Mouse (Mus musculus) thymus, adult 2 months (tissue): ENCODE measurements at regions not wholly inside any gene's neighbourhood (a gene's known extent, or its start where the extent isn't known, plus 50 kb on each side); places are given as distances from the start of the nearest gene placed in this dataset.

Experiments used
- DNase-seq: peaks from one replicate; pipeline ENCODE4 v3.0.0; 2021
- H3K27ac ChIP-seq: fragments of 200-500 bp; 2 replicates; pipeline ENCODE4 v1.5.1; 2012; ENCODE audit warnings: low read length, control low read depth; ENCODE audit not compliant: control insufficient read depth, insufficient read depth
- H3K27me3 ChIP-seq: fragments of 200-500 bp; 2 replicates; pipeline ENCODE4 v1.6.1; 2012; ENCODE audit warnings: mild to moderate bottlenecking, low read length, moderate library complexity, mixed read lengths; ENCODE audit not compliant: control insufficient read depth, insufficient read depth
- H3K36me3 ChIP-seq: fragments of 200-500 bp; 2 replicates; pipeline ENCODE4 v1.6.1; 2012; ENCODE audit warnings: mild to moderate bottlenecking, low read length, moderate library complexity; ENCODE audit not compliant: control insufficient read depth, insufficient read depth
- H3K4me1 ChIP-seq: fragments of 200-500 bp; replicated peaks from 2 replicates; pipeline ENCODE4 v1.6.1; 2012; ENCODE audit warnings: low read length; ENCODE audit not compliant: control insufficient read depth, insufficient read depth
- H3K4me3 ChIP-seq: fragments of 200-500 bp; 2 replicates; pipeline ENCODE4 v1.5.1; 2012; ENCODE audit warnings: mild to moderate bottlenecking, low read length, control low read depth, moderate library complexity; ENCODE audit not compliant: control insufficient read depth, insufficient read depth
- CTCF ChIP-seq: fragments of 200-500 bp; IDR thresholded peaks from 2 replicates; pipeline ENCODE4 v1.5.1; 2012; ENCODE audit warnings: mild to moderate bottlenecking, control low read depth, low read length, moderate library complexity, borderline replicate concordance; ENCODE audit not compliant: control insufficient read depth, poor library complexity, insufficient read depth; ENCODE audit errors: extremely low read depth
- POLR2A ChIP-seq: fragments of 200-500 bp; IDR thresholded peaks from 2 replicates; pipeline ENCODE4 v1.6.1; 2012; ENCODE audit warnings: mild to moderate bottlenecking, low read length, control low read depth, moderate library complexity; ENCODE audit not compliant: control insufficient read depth, poor library complexity, insufficient read depth; ENCODE audit errors: extremely low read depth
- WGBS: fragments of 180-500 bp; shearing (Covaris S2); methylation state at CpG from one replicate; pipeline ENCODE4 v1.1.7; 2018; 5-methylcytosine and 5-hydroxymethylcytosine counted together

DNA sequence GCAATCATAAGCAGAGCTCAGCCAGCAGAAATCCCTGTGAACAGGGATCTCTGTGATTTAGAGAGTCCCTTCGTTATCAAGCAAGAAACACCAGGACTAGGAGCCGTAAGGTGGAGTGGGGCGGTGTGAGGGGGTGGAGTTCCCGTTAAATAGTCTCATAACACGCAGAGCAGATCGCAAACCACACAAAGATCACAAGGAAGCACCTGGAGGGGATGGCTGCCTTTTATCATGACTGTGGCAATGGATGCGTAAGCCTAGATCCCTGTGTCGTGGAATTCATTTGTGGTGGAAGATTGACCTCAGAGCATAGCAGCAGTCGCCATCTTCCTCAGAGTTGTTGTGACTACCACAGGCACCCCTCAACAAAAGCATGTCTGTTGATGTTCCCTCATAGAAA lies 159.0 kb upstream of the Haao start:
- H3K4me3 ChIP-seq, result no peak overlapping the region
- H3K4me1 ChIP-seq, result peaks cover 65% of the 10 kb centered on the region
- WGBS, result 13% methylated on average over 9 of the region's 9 CpGs
- no peaks in the 10 kb centered on the region for H3K36me3 ChIP-seq
- no peak for DNase-seq
- TF ChIP-seq POLR2A, result no peak
- no peak for TF ChIP-seq CTCF
- no peaks in the 10 kb centered on the region for H3K27me3 ChIP-seq
- no peak overlapping the region for H3K27ac ChIP-seq

DNA sequence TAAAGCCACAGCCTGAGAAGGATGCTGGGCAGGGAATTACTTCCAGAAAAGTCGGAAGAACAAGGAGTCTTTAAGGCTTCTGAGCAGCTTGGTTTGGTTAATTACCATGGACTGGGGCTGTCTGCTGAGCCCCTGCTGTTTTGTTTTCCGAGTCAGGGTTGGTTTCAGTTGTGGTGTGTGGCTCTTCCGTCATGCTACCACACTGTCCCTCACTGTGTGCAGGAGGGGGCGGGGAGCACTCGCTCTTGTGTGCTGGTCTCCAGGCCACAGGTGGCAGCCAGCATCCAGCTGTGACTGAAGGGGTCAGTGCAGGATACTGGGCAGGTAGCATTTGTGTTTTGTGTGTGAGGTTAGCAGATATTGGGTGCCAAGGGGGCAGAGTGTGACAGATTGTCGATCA lies 156.5 kb upstream of the Haao start:
- H3K4me1 ChIP-seq, result peaks cover 46% of the 10 kb centered on the region
- no peak overlapping the region for H3K4me3 ChIP-seq
- TF ChIP-seq POLR2A (no peak), CTCF (no peak)
- H3K27me3 ChIP-seq, result no peaks in the 10 kb centered on the region
- H3K36me3 ChIP-seq, result no peaks in the 10 kb centered on the region
- peak; percentile 56 for DNase-seq
- 3% methylated on average over 6 of the region's 6 CpGs for WGBS
- peak overlapping the region; percentile 74 for H3K27ac ChIP-seq

DNA sequence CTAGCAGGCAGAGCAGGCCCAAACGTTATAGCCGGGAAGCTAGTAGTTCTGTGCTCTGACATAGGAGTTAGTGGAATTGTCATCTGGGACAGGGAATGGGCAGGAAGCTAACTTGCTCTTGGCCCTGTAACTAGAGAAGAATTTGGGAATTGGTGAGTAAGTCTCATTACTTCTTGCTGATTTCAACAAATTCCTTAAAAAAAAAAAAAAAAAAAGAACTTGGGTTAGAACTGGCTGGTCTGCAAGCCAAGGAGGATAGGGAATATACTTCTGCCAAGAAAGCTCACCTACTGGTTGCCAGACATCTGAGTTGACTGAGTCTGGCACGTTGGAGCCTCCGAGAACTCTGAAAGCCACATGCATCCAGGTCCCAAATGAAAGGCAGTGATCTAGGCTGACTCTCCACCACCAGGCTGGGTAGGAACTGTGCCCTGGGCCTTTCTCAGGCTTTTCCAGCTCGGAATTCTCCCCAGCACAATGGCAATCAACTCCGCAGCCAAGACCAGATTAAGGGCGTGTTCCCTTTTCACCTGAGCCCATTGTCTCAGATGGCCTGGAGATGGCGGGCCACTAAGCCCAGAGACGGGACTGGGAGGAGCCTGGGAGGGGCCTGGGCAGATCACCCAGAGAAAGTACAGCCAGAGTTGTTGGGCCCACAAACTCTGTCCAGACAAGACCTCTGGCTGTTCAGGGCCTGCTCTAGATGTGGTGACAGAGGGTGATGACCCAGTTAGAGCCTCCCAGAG lies 155.9 kb upstream of the Haao start:
- no peak for DNase-seq
- H3K4me1 ChIP-seq, result peaks cover 46% of the 10 kb centered on the region
- H3K36me3 ChIP-seq, result no peaks in the 10 kb centered on the region
- 54% methylated on average over 9 of the region's 9 CpGs for WGBS
- H3K4me3 ChIP-seq, result no peak overlapping the region
- H3K27ac ChIP-seq, result peak overlapping the region; percentile 74
- TF ChIP-seq POLR2A (no peak; the same call in 1 of the 2 replicates), CTCF (no peak)
- H3K27me3 ChIP-seq, result no peaks in the 10 kb centered on the region

DNA sequence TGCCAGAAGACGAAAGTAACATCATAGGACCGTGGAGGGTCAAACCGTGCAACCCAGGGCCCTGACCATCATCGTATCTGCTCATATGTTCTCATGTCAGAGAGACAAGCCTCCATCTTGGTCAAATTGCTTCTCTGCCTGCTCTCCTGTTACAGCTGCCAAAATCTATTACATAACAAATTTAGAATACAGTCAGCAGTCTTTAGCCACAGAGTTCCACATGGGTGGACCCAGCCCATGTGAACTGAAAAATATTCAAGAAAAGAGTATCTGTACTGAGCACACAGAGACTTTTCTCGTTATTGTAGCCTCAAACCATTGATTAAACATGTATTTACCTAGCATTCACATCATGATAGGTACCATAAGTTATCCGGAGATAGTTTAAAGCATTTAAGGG lies 155.2 kb upstream of the Haao start:
- TF ChIP-seq CTCF, result no peak
- no peak for TF ChIP-seq POLR2A
- Histone ChIP-seq H3K36me3 (no peaks in the 10 kb centered on the region), H3K4me1 (peaks cover 46% of the 10 kb centered on the region), H3K27ac (no peak overlapping the region), H3K4me3 (no peak overlapping the region), H3K27me3 (no peaks in the 10 kb centered on the region)
- no peak for DNase-seq
- 87% methylated on average over 6 of the region's 6 CpGs for WGBS

DNA sequence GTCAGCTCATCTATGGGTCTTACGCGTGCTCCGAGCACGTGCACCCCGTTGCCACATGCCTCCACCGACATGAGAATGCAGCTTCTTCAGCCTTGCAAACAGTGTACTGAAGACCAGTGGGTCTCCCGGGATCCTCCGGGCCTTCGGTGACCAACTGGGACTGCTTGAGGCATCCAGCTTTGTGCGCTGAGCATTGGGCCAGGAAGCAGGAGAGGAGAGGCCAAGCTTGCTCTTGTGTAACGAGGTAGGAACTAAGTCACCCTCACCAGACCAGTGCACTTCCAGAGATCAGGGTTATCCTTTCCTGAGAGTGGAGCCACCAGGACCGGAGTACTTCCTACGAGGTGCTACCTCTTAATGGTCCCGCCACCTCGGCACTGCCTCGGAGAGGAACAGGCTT lies 154.6 kb upstream of the Haao start:
- Histone ChIP-seq H3K27me3 (no peaks in the 10 kb centered on the region), H3K27ac (no peak overlapping the region), H3K36me3 (no peaks in the 10 kb centered on the region), H3K4me3 (no peak overlapping the region), H3K4me1 (peaks cover 47% of the 10 kb centered on the region)
- DNase-seq, result no peak
- WGBS, result 97% methylated on average over 16 of the region's 16 CpGs
- TF ChIP-seq CTCF (no peak), POLR2A (no peak)

DNA sequence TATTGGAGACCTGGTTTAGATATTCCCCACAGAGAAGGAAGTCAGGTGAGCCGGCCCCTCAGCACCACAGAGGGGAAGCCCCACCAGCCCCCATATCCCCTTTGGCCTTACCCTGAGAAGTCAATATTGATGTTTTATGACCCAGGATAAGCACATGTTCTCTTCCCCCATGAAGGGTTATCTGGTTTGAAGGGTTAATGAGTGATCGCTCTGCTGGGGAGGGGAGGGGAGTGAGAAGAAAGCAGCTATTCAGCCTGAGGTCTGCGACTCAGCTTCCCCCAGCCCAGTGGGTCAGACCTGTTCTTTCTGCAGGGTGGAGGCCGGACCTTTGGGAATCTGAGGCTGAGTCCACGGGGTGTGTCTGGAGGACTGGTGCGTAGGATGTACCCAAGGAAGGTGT lies 152.4 kb upstream of the Haao start:
- no peaks in the 10 kb centered on the region for H3K27me3 ChIP-seq
- no peak for DNase-seq
- no peak overlapping the region for H3K27ac ChIP-seq
- no peak overlapping the region for H3K4me3 ChIP-seq
- no peak for TF ChIP-seq CTCF
- no peak for TF ChIP-seq POLR2A
- H3K4me1 ChIP-seq, result peaks cover 30% of the 10 kb centered on the region
- H3K36me3 ChIP-seq, result no peaks in the 10 kb centered on the region
- 84% methylated on average over 6 of the region's 6 CpGs for WGBS
